Mouse (Mus musculus) heart, embryonic 15.5 days (tissue): ENCODE data around the gene Dstyk. TPM values are rescaled to one million over a fixed set of nuclear protein-coding genes. Genes with fewer than 3 reads are reported as not detected.

Source experiments
- polyA plus RNA-seq: library from polyadenylated mRNA; unstranded; fragments of >200 nt; fragmentation: Nextera tagmentation; extraction: Ambion mirVana; gene quantifications from 2 replicates; pipeline ENCODE4 v1.2.1, GENCODE M21; 2015

Dstyk gene
- polyA plus RNA-seq, 1 experiment from 2014 or later, result 9.2 TPM

Other genes starting within 250 kb of the Dstyk start
- not detected in 2 replicates for gene Lemd1, start 226.1 kb upstream of the Dstyk start, polyA plus RNA-seq
- gene AC124108.1, start 226.1 kb upstream of the Dstyk start, polyA plus RNA-seq, result 0.04 TPM in 1 of 2 replicates, not detected in the other
- not detected in 2 replicates for gene Gm10188, start 187.8 kb upstream of the Dstyk start, polyA plus RNA-seq
- 0.33 and 0.68 TPM in 2 replicates for gene Klhdc8a, start 118.9 kb upstream of the Dstyk start, polyA plus RNA-seq
- 3.0 and 3.7 TPM in 2 replicates for gene Nuak2, start 101.4 kb upstream of the Dstyk start, polyA plus RNA-seq
- gene Tmcc2, start 26.3 kb upstream of the Dstyk start, polyA plus RNA-seq, result 12.9 and 18.8 TPM in 2 replicates
- gene Rbbp5, start 59.8 kb downstream of the Dstyk start, polyA plus RNA-seq, result 25.9 and 28.3 TPM in 2 replicates
- 0.66 and 1.1 TPM in 2 replicates for gene Tmem81, start 88.7 kb downstream of the Dstyk start, polyA plus RNA-seq
- 0.19 and 0.38 TPM in 2 replicates for gene Cntn2, start 125.7 kb downstream of the Dstyk start, polyA plus RNA-seq